Mouse (Mus musculus) hindlimb bud, embryonic 11.5 days (tissue): ENCODE results near the gene Pard3b.
"Not testable (repeated sequence)": the region's sequence is repeated elsewhere in the genome, so short reads cannot be mapped to it uniquely, and the experiment has no call there.

ENCODE experiments used
- DNase-seq: peaks from one replicate; pipeline ENCODE4 v3.0.0-alpha.2; 2012; ENCODE audit warnings: low read depth, low spot score; ENCODE audit errors: extremely low spot score

Pard3b gene

GRCm38 (mm10) chr1:62551516-62551915 lies 912.9 kb downstream of the Pard3b start:
- no peak for DNase-seq

- DNase-seq: no peak
Measured at GRCm38 (mm10) chr1:62555838-62556237, 917.2 kb downstream of the Pard3b start.

GRCm38 (mm10) chr1:62562987-62563386 lies 924.4 kb downstream of the Pard3b start:
- no peak for DNase-seq

GRCm38 (mm10) chr1:62564245-62565119 lies 925.9 kb downstream of the Pard3b start:
- DNase-seq: no peak

- no peak for DNase-seq
Measured at GRCm38 (mm10) chr1:62565120-62565809, 926.6 kb downstream of the Pard3b start.

- no peak for DNase-seq
Measured at GRCm38 (mm10) chr1:62566596-62566995, 928.0 kb downstream of the Pard3b start.

GRCm38 (mm10) chr1:62576939-62577590 lies 938.4 kb downstream of the Pard3b start:
- DNase-seq: no peak

GRCm38 (mm10) chr1:62579024-62579765 lies 940.6 kb downstream of the Pard3b start:
- DNase-seq: no peak

- DNase-seq: no peak
Measured at GRCm38 (mm10) chr1:62580314-62580935, 941.8 kb downstream of the Pard3b start.

GRCm38 (mm10) chr1:62582476-62582875 lies 943.9 kb downstream of the Pard3b start:
- DNase-seq: no peak

- no peak for DNase-seq
Measured at GRCm38 (mm10) chr1:62587536-62587935, 948.9 kb downstream of the Pard3b start.

- no peak for DNase-seq
Measured at GRCm38 (mm10) chr1:62591296-62592031, 952.8 kb downstream of the Pard3b start.

- no peak for DNase-seq
Measured at GRCm38 (mm10) chr1:62595401-62595800, 956.8 kb downstream of the Pard3b start.

- no peak for DNase-seq
Measured at GRCm38 (mm10) chr1:62597751-62598400, 959.3 kb downstream of the Pard3b start.

GRCm38 (mm10) chr1:62598551-62598950 lies 959.9 kb downstream of the Pard3b start:
- no peak for DNase-seq

- not testable (repeated sequence) for DNase-seq
Measured at GRCm38 (mm10) chr1:62604644-62605043, 966.0 kb downstream of the Pard3b start.

GRCm38 (mm10) chr1:62618109-62618665 lies 979.6 kb downstream of the Pard3b start:
- no peak for DNase-seq

- DNase-seq: no peak
Measured at GRCm38 (mm10) chr1:62619456-62619855, 980.8 kb downstream of the Pard3b start.

GRCm38 (mm10) chr1:62622447-62622846 lies 983.8 kb downstream of the Pard3b start:
- no peak for DNase-seq
